Mouse (Mus musculus) neural tube, embryonic 11.5 days (tissue): ENCODE results near the gene Gm7030. TPM values are rescaled to one million over a fixed set of nuclear protein-coding genes. Genes with fewer than 3 reads are reported as not detected.
"Not testable (repeated sequence)": the region's sequence is repeated elsewhere in the genome, so short reads cannot be mapped to it uniquely, and the experiment has no call there.

Source experiments
- ATAC-seq: fragments of 200-750 bp; cut with Nextera tagmentation; 2 replicates; pipeline ENCODE4 v1.8.0; 2017; ENCODE audit warnings: moderate number of reproducible peaks, mild to moderate bottlenecking, moderate TSS enrichment, moderate library complexity; ENCODE audit not compliant: insufficient read depth, low FRiP score, low TSS enrichment
- DNase-seq: peaks from one replicate; pipeline ENCODE4 v3.0.0-alpha.2; 2015; ENCODE audit warnings: low spot score
- H3K27ac ChIP-seq: fragments of 300-500 bp; sonication (generic); 2 replicates; pipeline ENCODE4 v1.5.1; 2014; ENCODE audit warnings: low read depth, mild to moderate bottlenecking, low read length
- H3K27me3 ChIP-seq: fragments of 300-500 bp; sonication (generic); 2 replicates; pipeline ENCODE4 v1.6.1; 2014; ENCODE audit warnings: mild to moderate bottlenecking, low read length, mixed read lengths; ENCODE audit not compliant: control insufficient read depth, insufficient read depth
- H3K36me3 ChIP-seq: fragments of 300-500 bp; sonication (generic); 2 replicates; pipeline ENCODE4 v1.6.1; 2014; ENCODE audit warnings: mild to moderate bottlenecking, low read length, moderate library complexity, mixed read lengths; ENCODE audit not compliant: control insufficient read depth, insufficient read depth
- H3K4me1 ChIP-seq: fragments of 300-500 bp; sonication (generic); 2 replicates; pipeline ENCODE4 v1.6.1; 2014; ENCODE audit warnings: low read length, mixed read lengths; ENCODE audit not compliant: control insufficient read depth, insufficient read depth
- H3K4me2 ChIP-seq: fragments of 300-500 bp; sonication (generic); 2 replicates; pipeline ENCODE4 v1.6.1; 2014; ENCODE audit warnings: low read depth, mild to moderate bottlenecking, moderate library complexity
- H3K4me3 ChIP-seq: fragments of 300-500 bp; sonication (generic); 2 replicates; pipeline ENCODE4 v1.5.1; 2014; ENCODE audit warnings: low read depth, low read length
- H3K9ac ChIP-seq: fragments of 300-500 bp; sonication (generic); 2 replicates; pipeline ENCODE4 v1.6.1; 2014; ENCODE audit warnings: mild to moderate bottlenecking, low read length
- H3K9me3 ChIP-seq: fragments of 300-500 bp; sonication (generic); 2 replicates; pipeline ENCODE4 v1.6.1; 2016; ENCODE audit warnings: low read length; ENCODE audit not compliant: control insufficient read depth
- WGBS: fragments of 180-500 bp; shearing (Covaris S2); extraction: QIAGEN DNeasy Blood & Tissue Kit; methylation state at CpG from one replicate; pipeline ENCODE4 v1.1.7; 2014; 5-methylcytosine and 5-hydroxymethylcytosine counted together
- polyA plus RNA-seq: library from polyadenylated mRNA; unstranded; fragments of >200 nt; fragmentation: Nextera tagmentation; extraction: Ambion mirVana; gene quantifications from 2 replicates; pipeline ENCODE4 v1.2.1, GENCODE M21; 2014

Gm7030 gene
- polyA plus RNA-seq = not detected in 2 replicates

DNA sequence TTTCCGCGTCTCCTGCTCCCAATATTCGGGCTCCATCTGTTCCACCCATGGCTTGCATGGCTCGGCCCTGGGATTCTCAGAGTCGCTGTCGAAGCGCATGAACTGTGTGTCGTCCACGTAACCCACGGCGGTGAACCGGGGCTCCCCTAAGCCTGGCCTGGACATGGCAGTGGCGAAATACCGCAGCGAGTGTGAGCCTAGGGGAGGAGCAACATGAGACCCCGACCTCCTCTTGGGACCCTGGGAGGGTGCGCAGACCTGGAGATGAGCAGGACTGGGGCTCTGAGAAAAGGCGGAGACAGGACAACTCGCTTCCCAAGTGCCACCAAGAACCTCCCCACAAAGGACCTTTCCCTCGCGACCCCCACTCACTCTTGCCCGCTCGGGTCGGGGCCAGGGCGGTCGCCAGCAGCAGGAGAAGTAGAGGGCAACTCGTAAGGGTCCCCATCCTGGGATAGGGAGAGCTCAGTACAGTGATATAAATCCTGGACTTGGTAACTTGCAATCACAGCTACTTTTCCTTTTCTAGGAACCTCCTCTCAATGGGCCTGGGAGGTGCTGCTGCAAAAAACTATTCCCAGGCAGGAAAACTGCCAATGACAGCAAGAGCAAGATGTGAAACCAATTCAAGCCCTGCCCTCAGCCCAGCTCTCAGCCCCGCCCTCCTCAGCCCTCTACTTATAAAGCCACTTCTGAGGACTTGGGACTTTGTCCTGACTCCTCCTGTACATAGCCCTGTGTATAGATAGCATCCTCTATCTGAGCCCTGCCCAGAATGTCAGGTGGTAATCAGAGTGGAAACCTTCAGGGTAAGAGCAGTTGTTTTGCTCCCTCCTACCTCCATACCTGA, at the start of gene Gm7030:
TSS of gene Gm7030 (minus strand) at position 458 of the 850 bp plus-strand sequence.
- H3K4me1 ChIP-seq, H3K4me2 ChIP-seq, H3K27me3 ChIP-seq, DNase-seq, H3K27ac ChIP-seq, H3K9ac ChIP-seq, ATAC-seq, H3K4me3 ChIP-seq, H3K9me3 ChIP-seq, H3K36me3 ChIP-seq: not testable (repeated sequence)
- 20% methylated on average over 24 of the region's 28 CpGs for WGBS

- H3K36me3 ChIP-seq, H3K4me1 ChIP-seq, H3K9me3 ChIP-seq, H3K27ac ChIP-seq: not testable (repeated sequence)
- peaks cover 13% of the 10 kb centered on the region for H3K27me3 ChIP-seq
- H3K4me2 ChIP-seq = peak overlapping the region; percentile 47
- WGBS = under 1% methylated on average over 40 of the region's 40 CpGs
- 0 out of 2 replicates have a peak overlapping the region, but pooled peaks have one; percentile 14 for H3K9ac ChIP-seq
- DNase-seq (peak; percentile 49), ATAC-seq (0 out of 2 replicates have a peak, but pooled peaks have one; percentile 53)
- H3K4me3 ChIP-seq = peak overlapping the region; percentile 31
These were observed 49.7 kb upstream of the Gm7030 start for GRCm38 (mm10) chr17:36178938-36179337.

DNA sequence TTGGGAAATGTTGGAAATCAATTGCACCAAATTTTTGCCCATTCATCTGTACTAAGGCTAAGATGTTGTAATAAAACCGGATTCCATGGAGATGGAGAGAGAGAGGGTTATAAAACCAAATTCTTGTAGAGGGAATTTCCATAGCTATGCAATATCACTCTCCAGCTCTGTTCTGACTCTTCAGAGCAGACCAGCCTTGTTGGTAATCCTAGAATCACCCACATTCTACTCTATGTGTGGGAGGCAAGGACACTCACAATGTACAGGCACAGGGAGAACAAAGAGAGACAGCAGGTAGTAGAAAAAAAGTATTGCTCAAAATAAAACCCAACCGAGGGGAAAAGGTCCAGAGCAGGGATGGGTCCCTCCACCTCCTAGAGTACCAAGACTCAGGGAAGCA, 46.9 kb upstream of the Gm7030 start:
- WGBS = no CpG with 5 or more reads among the region's 2 CpGs
- not testable (repeated sequence) for H3K27ac ChIP-seq, H3K36me3 ChIP-seq

GRCm38 (mm10) chr17:36170287-36170814, 41.1 kb upstream of the Gm7030 start:
- Histone ChIP-seq H3K36me3 (no peaks in the 10 kb centered on the region), H3K9me3 (no peaks in the 10 kb centered on the region), H3K27ac (no peak overlapping the region), H3K4me2 (no peak overlapping the region), H3K4me3 (no peak overlapping the region), H3K4me1 (no peaks in the 10 kb centered on the region), H3K9ac (no peak overlapping the region), H3K27me3 (peaks cover 43% of the 10 kb centered on the region)
- DNase-seq (no peak), ATAC-seq (no peak)
- 43% methylated on average over 1 of the region's 1 CpGs for WGBS

More for the DNA sequence above, 46.9 kb upstream of the Gm7030 start:
- not testable (repeated sequence) for H3K4me2 ChIP-seq, H3K9ac ChIP-seq, H3K4me3 ChIP-seq, DNase-seq, H3K27me3 ChIP-seq, H3K9me3 ChIP-seq, ATAC-seq, H3K4me1 ChIP-seq

- Histone ChIP-seq H3K4me3 (no peak overlapping the region), H3K36me3 (no peaks in the 10 kb centered on the region), H3K27me3 (peaks cover 49% of the 10 kb centered on the region), H3K4me1 (no peaks in the 10 kb centered on the region), H3K9me3 (no peaks in the 10 kb centered on the region), H3K27ac (no peak overlapping the region), H3K9ac (no peak overlapping the region), H3K4me2 (no peak overlapping the region)
- DNase-seq (no peak), ATAC-seq (no peak)
These were observed 40.5 kb upstream of the Gm7030 start for GRCm38 (mm10) chr17:36169753-36170152.

DNA sequence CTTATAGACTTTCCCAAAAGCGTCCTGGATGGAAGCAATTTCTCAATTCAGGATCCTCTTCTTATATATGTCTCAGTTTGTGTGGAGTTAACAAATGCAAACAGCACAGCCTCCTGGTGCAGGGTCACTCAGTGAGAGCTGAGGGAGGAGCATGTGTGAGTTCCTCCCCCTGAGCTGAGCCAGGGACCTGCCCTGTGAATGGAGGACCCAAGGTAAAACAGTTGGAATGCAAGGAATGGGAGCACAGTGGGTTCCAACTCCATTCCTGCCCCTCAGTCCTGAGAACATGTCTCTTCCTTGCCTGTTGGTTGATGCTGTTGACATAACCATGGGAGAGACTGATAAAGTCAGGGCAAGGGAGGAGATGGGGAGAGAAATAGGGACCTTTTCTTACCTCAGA, 39.9 kb upstream of the Gm7030 start:
- not testable (repeated sequence) for H3K9ac ChIP-seq, ATAC-seq, H3K4me3 ChIP-seq, H3K4me2 ChIP-seq, H3K9me3 ChIP-seq, H3K4me1 ChIP-seq, DNase-seq, H3K36me3 ChIP-seq, H3K27ac ChIP-seq
- no CpG with 5 or more reads among the region's 1 CpGs for WGBS
- peaks cover 56% of the 10 kb centered on the region for H3K27me3 ChIP-seq

DNA sequence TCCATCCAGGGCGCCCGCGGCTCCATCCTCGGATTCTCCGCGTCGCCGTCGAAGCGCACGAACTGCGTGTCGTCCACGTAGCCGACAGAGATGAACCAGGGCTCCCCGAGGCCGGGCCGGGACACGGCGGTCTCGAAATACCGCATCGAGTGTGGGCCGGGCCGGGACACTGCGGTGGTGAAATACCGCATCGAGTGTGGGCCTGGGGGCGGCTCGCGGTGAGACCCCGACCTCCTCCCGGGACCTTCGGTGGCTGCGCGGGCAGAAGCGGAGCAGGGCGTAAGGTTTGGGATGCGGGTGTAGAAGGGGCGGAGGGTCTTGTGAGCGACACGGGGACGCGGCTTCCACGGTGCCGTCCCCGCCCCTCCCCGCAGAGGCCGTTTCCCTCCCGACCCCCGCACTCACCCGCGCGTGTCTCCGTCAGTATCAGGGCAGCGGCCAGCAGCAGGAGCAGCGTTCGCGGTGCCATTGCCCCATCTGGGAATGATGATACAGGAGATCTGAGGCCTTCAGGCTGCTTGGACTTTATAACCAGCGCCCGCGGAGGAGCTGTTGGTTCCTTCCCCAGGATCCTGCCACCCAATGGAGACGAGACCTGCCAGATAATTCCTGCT, 38.9 kb upstream of the Gm7030 start, which contains the start of gene Gm8909:
TSS of gene Gm8909 (minus strand) at position 499 of the 614 bp plus-strand sequence.
- H3K4me1 ChIP-seq = no peaks in the 10 kb centered on the region
- H3K9ac ChIP-seq = no peak within 1 kb of the TSS
- peak within 1 kb of the TSS; percentile 14; the same call in 1 of the 2 replicates for H3K4me2 ChIP-seq
- H3K27me3 ChIP-seq = peaks cover 65% of the 10 kb centered on the region
- no peak within 1 kb of the TSS for H3K27ac ChIP-seq
- no peaks in the 10 kb centered on the region for H3K9me3 ChIP-seq
- peak within 1 kb of the TSS; percentile 22; the same call in 1 of the 2 replicates for H3K4me3 ChIP-seq
- DNase-seq (no peak), ATAC-seq (no peak)
- no peaks in the 10 kb centered on the region for H3K36me3 ChIP-seq
- 3% methylated on average over 61 of the region's 63 CpGs for WGBS

GRCm38 (mm10) chr17:36167306-36168038, 38.2 kb upstream of the Gm7030 start:
- H3K36me3 ChIP-seq = no peaks in the 10 kb centered on the region
- ATAC-seq = no peak
- DNase-seq = peak; percentile 14
- peak overlapping the region; percentile 14; the same call in 1 of the 2 replicates for H3K4me2 ChIP-seq
- H3K4me1 ChIP-seq = no peaks in the 10 kb centered on the region
- H3K27me3 ChIP-seq = peaks cover 70% of the 10 kb centered on the region
- no peak overlapping the region for H3K27ac ChIP-seq
- WGBS = 1% methylated on average over 50 of the region's 51 CpGs
- H3K9me3 ChIP-seq = no peaks in the 10 kb centered on the region
- H3K4me3 ChIP-seq = peak overlapping the region; percentile 22; the same call in 1 of the 2 replicates
- H3K9ac ChIP-seq = no peak overlapping the region
